Mouse (Mus musculus) neural tube, embryonic 13.5 days (tissue): Measurements from ENCODE around the gene Tox4. TPM values are rescaled to one million over a fixed set of nuclear protein-coding genes. Genes with fewer than 3 reads are reported as not detected.

Experiments
- polyA plus RNA-seq: library from polyadenylated mRNA; unstranded; fragments of >200 nt; fragmentation: Nextera tagmentation; extraction: Ambion mirVana; gene quantifications from 2 replicates; pipeline ENCODE4 v1.2.1, GENCODE M21; 2015

Tox4 gene
- polyA plus RNA-seq, 1 experiment from 2014 or later: 58.5 TPM

Other genes with a start within 250 kb of the Tox4 start
- not detected in 2 replicates for gene Olfr221, start 236.7 kb upstream of the Tox4 start, polyA plus RNA-seq
- gene Hnrnpc, start 175.1 kb upstream of the Tox4 start, polyA plus RNA-seq: 631 and 750 TPM in 2 replicates
- 45.3 and 52.9 TPM in 2 replicates for gene Rpgrip1, start 168.4 kb upstream of the Tox4 start, polyA plus RNA-seq
- 43.6 and 53.9 TPM in 2 replicates for gene Supt16, start 81.7 kb upstream of the Tox4 start, polyA plus RNA-seq
- gene Chd8, start 21.4 kb upstream of the Tox4 start, polyA plus RNA-seq: 35.8 and 47.6 TPM in 2 replicates
- gene Rab2b, start 399 bp downstream of the Tox4 start, polyA plus RNA-seq: 57.2 and 64.7 TPM in 2 replicates
- 53.2 and 60.8 TPM in 2 replicates for gene Mettl3, start 26.0 kb downstream of the Tox4 start, polyA plus RNA-seq
- gene Sall2, start 49.6 kb downstream of the Tox4 start, polyA plus RNA-seq: 44.5 and 47.5 TPM in 2 replicates
- gene Olfr1513, start 77.3 kb downstream of the Tox4 start, polyA plus RNA-seq: not detected in 2 replicates
- 0.13 TPM in 1 of 2 replicates, not detected in the other for gene Olfr1512, start 100.0 kb downstream of the Tox4 start, polyA plus RNA-seq
- gene Olfr1511, start 118.2 kb downstream of the Tox4 start, polyA plus RNA-seq: 0.33 and 0.47 TPM in 2 replicates
- not detected in 2 replicates for gene Olfr1510, start 135.2 kb downstream of the Tox4 start, polyA plus RNA-seq
- gene Olfr1509, start 163.8 kb downstream of the Tox4 start, polyA plus RNA-seq: not detected in 2 replicates
- gene Olfr1508, start 188.3 kb downstream of the Tox4 start, polyA plus RNA-seq: not detected in 2 replicates
- gene Olfr1507, start 216.6 kb downstream of the Tox4 start, polyA plus RNA-seq: not detected in 2 replicates